Mouse (Mus musculus) intestine, embryonic 16.5 days (tissue): ENCODE data around the gene Trim29. TPM values are rescaled to one million over a fixed set of nuclear protein-coding genes. Genes with fewer than 3 reads are reported as not detected.

Source experiments
- ATAC-seq: fragments of 200-750 bp; cut with Nextera tagmentation; 2 replicates; pipeline ENCODE4 v1.8.0; 2017; ENCODE audit warnings: moderate TSS enrichment, moderate library complexity
- H3K27ac ChIP-seq: fragments of 300-500 bp; sonication (generic); 2 replicates; pipeline ENCODE4 v1.5.1; 2014; ENCODE audit warnings: mild to moderate bottlenecking, low read length
- H3K27me3 ChIP-seq: fragments of 300-500 bp; sonication (generic); replicated peaks from 2 replicates; pipeline ENCODE4 v1.6.1; 2014; ENCODE audit warnings: low read length, control low read depth, mixed read lengths; ENCODE audit not compliant: control insufficient read depth, insufficient read depth
- H3K36me3 ChIP-seq: fragments of 300-500 bp; sonication (generic); 2 replicates; pipeline ENCODE4 v1.6.1; 2014; ENCODE audit warnings: low read length, control low read depth; ENCODE audit not compliant: control insufficient read depth, insufficient read depth
- H3K4me1 ChIP-seq: fragments of 300-500 bp; sonication (generic); 2 replicates; pipeline ENCODE4 v1.6.1; 2014; ENCODE audit warnings: low read length, control low read depth, mixed read lengths; ENCODE audit not compliant: control insufficient read depth, insufficient read depth
- H3K4me2 ChIP-seq: fragments of 300-500 bp; sonication (generic); 2 replicates; pipeline ENCODE4 v1.6.1; 2014; ENCODE audit warnings: low read depth, low read length, control low read depth
- H3K4me3 ChIP-seq: fragments of 300-500 bp; sonication (generic); 2 replicates; pipeline ENCODE4 v1.5.1; 2014; ENCODE audit warnings: mild to moderate bottlenecking, low read length
- H3K9ac ChIP-seq: fragments of 300-500 bp; sonication (generic); 2 replicates; pipeline ENCODE4 v1.6.1; 2014; ENCODE audit warnings: low read depth, low read length
- H3K9me3 ChIP-seq: fragments of 300-500 bp; sonication (generic); 2 replicates; pipeline ENCODE4 v1.6.1; 2016; ENCODE audit warnings: low read length, control low read depth; ENCODE audit not compliant: control insufficient read depth
- WGBS: fragments of 180-500 bp; shearing (Covaris S2); extraction: QIAGEN DNeasy Blood & Tissue Kit; methylation state at CpG from one replicate; pipeline ENCODE4 v1.1.7; 2014; 5-methylcytosine and 5-hydroxymethylcytosine counted together
- polyA plus RNA-seq: library from polyadenylated mRNA; unstranded; fragments of >200 nt; fragmentation: Nextera tagmentation; extraction: Ambion mirVana; gene quantifications from 2 replicates; pipeline ENCODE4 v1.2.1, GENCODE M21; 2015

Gene Trim29
- 0.87 and 1.0 TPM in 2 replicates for polyA plus RNA-seq

GRCm38 (mm10) chr9:43310538-43310937 is at the start of gene Trim29:
TSS of gene Trim29 (plus strand) at chr9:43310848.
- Histone ChIP-seq H3K4me1 (peaks cover 5% of the 10 kb centered on the region; the same call in 1 of the 2 replicates), H3K36me3 (no peaks in the 10 kb centered on the region), H3K4me3 (no peak within 1 kb of the TSS), H3K9ac (no peak within 1 kb of the TSS), H3K27me3 (no peaks in the 10 kb centered on the region), H3K4me2 (no peak within 1 kb of the TSS), H3K9me3 (no peaks in the 10 kb centered on the region), H3K27ac (no peak within 1 kb of the TSS)
- peak; percentile 78 for ATAC-seq
- 48% methylated on average over 12 of the region's 12 CpGs for WGBS

- Histone ChIP-seq H3K4me3 (no peak overlapping the region), H3K27me3 (no peaks in the 10 kb centered on the region), H3K9ac (no peak overlapping the region), H3K36me3 (no peaks in the 10 kb centered on the region), H3K27ac (peak overlapping the region; percentile 99), H3K9me3 (no peaks in the 10 kb centered on the region), H3K4me2 (peak overlapping the region; percentile 11; the same call in 1 of the 2 replicates), H3K4me1 (peaks cover 42% of the 10 kb centered on the region)
- ATAC-seq = peak; percentile 33
- WGBS = 28% methylated on average over 4 of the region's 4 CpGs
Observed at GRCm38 (mm10) chr9:43261124-43261907, 49.3 kb upstream of the Trim29 start.

DNA sequence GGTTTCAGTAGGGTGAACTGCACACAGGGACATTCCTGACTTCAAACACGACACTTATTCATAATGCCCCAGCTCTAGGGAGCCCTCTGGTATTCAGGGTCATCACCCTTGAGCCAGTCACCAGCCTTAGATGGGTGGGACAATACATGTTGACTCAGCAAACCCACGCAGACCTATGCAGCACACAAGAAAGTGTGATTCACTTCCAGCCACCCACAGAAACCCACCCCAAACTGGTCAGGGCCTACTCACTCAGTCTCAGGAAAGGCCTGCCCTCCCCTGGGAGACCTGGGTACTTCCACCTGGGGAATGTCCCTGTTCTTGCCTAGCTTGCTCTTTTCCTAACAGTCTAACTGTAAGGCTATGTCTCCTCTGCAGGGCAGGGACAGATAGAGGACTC is 48.7 kb upstream of the Trim29 start:
- Histone ChIP-seq H3K4me3 (no peak overlapping the region), H3K9ac (peak overlapping the region; percentile 52), H3K4me2 (no peak overlapping the region), H3K9me3 (no peaks in the 10 kb centered on the region), H3K27ac (peak overlapping the region; percentile 99), H3K36me3 (no peaks in the 10 kb centered on the region), H3K27me3 (no peaks in the 10 kb centered on the region), H3K4me1 (peaks cover 42% of the 10 kb centered on the region)
- 27% methylated on average over 2 of the region's 2 CpGs for WGBS
- ATAC-seq = peak; percentile 4; the same call in 1 of the 2 replicates

GRCm38 (mm10) chr9:43262390-43262789 is 48.3 kb upstream of the Trim29 start:
- Histone ChIP-seq H3K27ac (peak overlapping the region; percentile 99), H3K9me3 (no peaks in the 10 kb centered on the region), H3K9ac (peak overlapping the region; percentile 52), H3K4me1 (peaks cover 42% of the 10 kb centered on the region), H3K36me3 (no peaks in the 10 kb centered on the region), H3K27me3 (no peaks in the 10 kb centered on the region), H3K4me3 (no peak overlapping the region), H3K4me2 (no peak overlapping the region)
- ATAC-seq = no peak
- 46% methylated on average over 4 of the region's 4 CpGs for WGBS

DNA sequence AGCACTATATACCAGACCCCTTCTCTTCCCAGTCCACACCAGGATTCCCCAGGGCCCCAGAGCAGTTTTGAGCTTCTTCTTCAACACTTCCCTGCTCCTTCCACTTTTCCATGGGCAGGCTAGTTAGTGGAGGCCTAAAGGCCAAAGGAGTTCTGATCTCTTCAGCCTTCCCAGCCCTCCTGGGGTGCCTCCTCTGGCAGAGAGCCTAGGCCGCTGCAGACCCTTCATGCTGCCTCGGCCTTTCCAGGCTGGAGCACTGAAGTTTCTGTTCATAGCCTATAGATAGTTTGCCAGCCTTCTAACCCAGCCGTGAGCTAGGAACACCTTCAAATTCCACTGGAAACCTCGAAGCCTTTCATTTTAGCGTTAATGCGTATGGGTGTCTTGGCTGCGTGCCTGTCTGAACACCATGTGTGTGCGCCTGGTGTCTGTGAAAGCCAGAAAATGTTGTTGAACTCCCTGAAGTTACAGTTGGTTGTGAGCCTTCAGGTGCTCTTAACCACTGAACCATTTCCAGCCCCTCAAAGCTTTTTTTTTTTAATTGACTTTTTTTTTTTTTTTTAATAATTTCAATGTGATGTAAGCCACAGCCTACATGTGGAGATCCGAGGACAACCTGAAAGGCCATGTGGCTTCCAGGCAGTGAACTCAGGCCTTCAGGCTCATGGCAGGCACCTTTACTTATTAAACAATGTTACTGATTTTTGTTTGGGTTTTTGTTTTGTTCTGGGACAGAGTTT is 47.7 kb upstream of the Trim29 start:
- Histone ChIP-seq H3K27me3 (no peaks in the 10 kb centered on the region), H3K4me3 (no peak overlapping the region), H3K4me1 (peaks cover 42% of the 10 kb centered on the region), H3K4me2 (no peak overlapping the region), H3K9me3 (no peaks in the 10 kb centered on the region), H3K9ac (peak overlapping the region; percentile 52), H3K36me3 (no peaks in the 10 kb centered on the region), H3K27ac (peak overlapping the region; percentile 99)
- 0 out of 2 replicates have a peak, but pooled peaks have one; percentile 7 for ATAC-seq
- 53% methylated on average over 9 of the region's 9 CpGs for WGBS

DNA sequence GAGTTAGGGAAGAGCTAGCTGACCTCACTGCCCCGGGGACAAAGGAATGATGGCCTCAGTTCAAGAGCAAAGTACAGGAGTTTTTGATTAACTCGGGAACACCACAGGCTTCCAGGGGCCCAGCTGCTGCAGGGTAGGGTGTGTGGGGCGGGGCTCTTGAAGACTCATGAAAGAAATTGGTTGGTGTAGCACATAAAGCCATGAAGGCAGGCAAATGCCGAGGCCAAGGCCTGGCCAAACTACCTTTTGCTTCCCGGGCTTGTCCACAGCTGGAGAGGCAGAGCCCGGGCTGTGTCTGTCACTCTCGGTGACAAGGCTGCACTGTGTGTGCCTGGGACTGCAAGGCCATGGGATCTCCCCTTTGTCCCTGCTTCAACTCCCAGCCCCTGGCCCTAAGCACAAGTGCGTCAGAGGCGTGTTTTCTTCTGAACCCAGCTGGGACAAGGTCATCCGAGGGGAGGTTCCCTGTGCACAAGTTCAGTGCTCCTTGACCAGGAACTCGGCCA is 46.6 kb upstream of the Trim29 start:
- Histone ChIP-seq H3K27me3 (no peaks in the 10 kb centered on the region), H3K27ac (peak overlapping the region; percentile 99), H3K9me3 (no peaks in the 10 kb centered on the region), H3K4me2 (peak overlapping the region; percentile 37; the same call in 1 of the 2 replicates), H3K4me3 (no peak overlapping the region), H3K9ac (peak overlapping the region; percentile 61), H3K36me3 (no peaks in the 10 kb centered on the region), H3K4me1 (peaks cover 42% of the 10 kb centered on the region)
- ATAC-seq = peak; percentile 93
- 23% methylated on average over 11 of the region's 11 CpGs for WGBS

- no peak overlapping the region for H3K4me3 ChIP-seq
- H3K9me3 ChIP-seq = no peaks in the 10 kb centered on the region
- H3K9ac ChIP-seq = no peak overlapping the region
- no peak overlapping the region for H3K27ac ChIP-seq
- H3K4me1 ChIP-seq = peaks cover 42% of the 10 kb centered on the region
- 65% methylated on average over 9 of the region's 9 CpGs for WGBS
- no peaks in the 10 kb centered on the region; the same call in 1 of the 2 replicates for H3K27me3 ChIP-seq
- no peaks in the 10 kb centered on the region for H3K36me3 ChIP-seq
- H3K4me2 ChIP-seq = 0 out of 2 replicates have a peak overlapping the region, but pooled peaks have one; percentile 3
- ATAC-seq = no peak
Observed at GRCm38 (mm10) chr9:43265194-43265593, 45.5 kb upstream of the Trim29 start.

DNA sequence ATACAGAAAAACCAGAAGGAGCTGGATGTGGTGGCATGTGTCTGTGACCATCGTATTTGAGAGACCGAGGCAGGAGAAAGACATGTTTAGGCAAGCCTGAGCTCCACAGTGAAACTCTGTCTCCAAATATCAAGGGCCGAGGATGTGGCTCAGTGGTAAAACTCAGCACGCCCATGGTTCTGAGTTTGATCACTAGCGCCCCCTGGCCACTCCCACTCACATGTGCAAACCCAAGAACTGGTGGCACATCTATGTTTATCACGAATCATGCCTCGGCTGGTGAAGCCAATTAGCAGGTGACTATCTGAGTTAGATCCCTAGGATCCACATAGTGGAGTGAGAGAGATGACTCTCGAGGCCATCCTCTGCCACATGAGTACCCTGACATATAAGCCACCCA is 43.3 kb upstream of the Trim29 start:
- H3K4me2 ChIP-seq = no peak overlapping the region
- no peaks in the 10 kb centered on the region for H3K36me3 ChIP-seq
- H3K9ac ChIP-seq = no peak overlapping the region
- H3K4me1 ChIP-seq = peaks cover 31% of the 10 kb centered on the region
- ATAC-seq = no peak
- WGBS = 77% methylated on average over 8 of the region's 8 CpGs
- no peaks in the 10 kb centered on the region for H3K9me3 ChIP-seq
- no peak overlapping the region for H3K4me3 ChIP-seq
- peaks cover 6% of the 10 kb centered on the region; the same call in 1 of the 2 replicates for H3K27me3 ChIP-seq
- no peak overlapping the region for H3K27ac ChIP-seq

GRCm38 (mm10) chr9:43269166-43269565 is 41.5 kb upstream of the Trim29 start:
- 43% methylated on average over 8 of the region's 8 CpGs for WGBS
- Histone ChIP-seq H3K4me1 (peaks cover 13% of the 10 kb centered on the region), H3K4me3 (no peak overlapping the region), H3K9me3 (no peaks in the 10 kb centered on the region), H3K27me3 (peaks cover 6% of the 10 kb centered on the region; the same call in 1 of the 2 replicates), H3K4me2 (no peak overlapping the region), H3K36me3 (no peaks in the 10 kb centered on the region), H3K27ac (no peak overlapping the region), H3K9ac (no peak overlapping the region)
- no peak for ATAC-seq
